Mouse (Mus musculus): ENCODE results near the gene Tppp3.

Tppp3 gene

DNA sequence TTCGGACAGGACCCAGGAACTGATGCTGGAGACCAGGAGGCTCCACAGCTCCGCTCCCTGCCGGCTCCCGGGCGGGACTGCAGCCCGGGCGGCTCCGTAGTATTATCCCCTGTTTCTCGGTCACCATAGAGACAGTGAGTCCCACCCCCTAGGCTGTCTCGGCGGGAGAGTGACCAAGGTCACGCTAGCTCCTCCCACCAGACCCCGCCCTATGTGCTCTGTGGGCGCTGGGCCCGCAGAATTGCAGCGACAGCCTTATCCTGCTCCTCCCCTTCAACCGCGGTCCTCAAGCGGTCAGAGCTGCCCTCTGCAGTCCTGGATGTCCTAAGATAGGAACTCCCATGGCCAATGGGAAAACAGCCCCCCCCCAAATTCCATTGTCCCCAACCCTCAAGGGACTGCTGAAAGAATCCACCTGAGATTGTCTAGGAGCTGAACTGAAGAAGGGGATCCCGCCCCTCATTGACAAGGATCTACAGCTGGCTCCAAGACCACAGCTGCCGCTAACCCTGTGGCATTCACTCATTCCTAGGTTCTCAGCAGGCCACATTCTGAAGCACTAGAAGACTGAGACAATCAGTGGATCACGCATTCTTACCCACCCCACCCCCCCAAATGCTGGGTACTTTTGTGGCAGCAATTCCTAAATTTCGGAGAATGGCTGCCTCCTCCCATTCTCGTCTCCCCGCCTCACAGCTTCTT lies at the start of gene Tppp3:
Gene Tppp3 (minus strand): TSS at position 213 of the 702 bp plus-strand sequence.
- peak; percentile 61 for DNase-seq (ENCODE audit: low read depth, low spot score)

DNA sequence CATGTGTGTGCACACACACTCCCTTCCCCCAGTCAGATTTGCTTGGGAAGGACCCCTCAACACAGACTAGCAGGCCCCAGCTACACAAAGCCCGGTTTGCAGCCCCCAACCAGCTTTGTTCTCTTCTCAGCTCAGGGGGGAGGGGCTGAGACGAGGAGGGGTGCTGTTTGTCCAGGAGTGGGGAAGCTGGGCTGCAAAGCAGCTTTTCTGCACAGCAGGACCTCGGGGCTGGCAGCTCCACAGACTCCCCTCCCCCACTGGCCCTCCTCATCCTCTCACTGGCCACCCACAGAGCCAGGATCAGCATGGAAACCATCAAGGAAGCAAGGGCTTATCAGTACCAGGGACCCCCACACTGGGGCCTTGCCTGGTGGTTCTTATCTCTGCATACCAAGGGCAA lies 49.7 kb upstream of the Tppp3 start:
- no peak for DNase-seq (ENCODE audit: low read depth, low spot score)

DNA sequence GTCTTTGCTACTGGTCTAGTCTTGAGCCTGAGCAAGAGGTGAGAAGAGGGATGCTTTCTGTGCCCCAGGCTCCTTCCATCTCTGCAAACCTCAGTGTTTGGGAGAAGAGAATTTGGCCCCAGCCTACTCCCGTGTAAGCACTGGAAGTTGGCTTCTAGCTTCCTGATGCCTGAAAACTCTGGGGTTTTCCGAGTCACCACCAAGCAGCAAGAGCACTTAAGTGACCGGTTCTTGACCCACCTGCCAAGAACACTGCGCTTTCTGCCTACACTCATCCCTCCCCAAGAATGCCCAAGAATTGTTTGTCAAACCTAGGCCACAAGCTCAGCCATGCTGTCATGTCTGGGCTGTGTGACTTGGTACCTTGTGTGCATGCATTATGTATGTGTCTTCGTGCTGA lies 49.2 kb upstream of the Tppp3 start:
- DNase-seq (ENCODE audit: low read depth, low spot score), result no peak

DNA sequence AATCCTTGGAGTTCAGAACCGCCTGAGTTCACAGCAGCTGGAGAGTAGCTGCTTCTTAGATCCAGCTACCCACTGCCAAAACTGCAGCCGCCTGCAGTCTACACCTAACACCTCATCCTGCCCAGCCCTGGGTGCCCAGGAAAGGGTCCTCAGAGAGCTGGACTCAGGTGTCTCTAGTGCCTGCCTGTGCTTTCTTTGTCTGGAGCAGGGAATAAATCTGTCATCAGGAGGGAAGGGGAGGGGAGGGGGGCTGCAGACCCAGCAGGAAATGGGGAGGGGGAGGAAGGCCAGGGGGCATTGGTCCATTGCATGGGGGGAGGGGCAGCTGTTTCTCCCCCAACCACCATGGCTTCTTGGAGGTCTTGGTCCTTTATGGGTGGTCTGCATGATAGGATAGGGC lies 48.3 kb upstream of the Tppp3 start:
- DNase-seq (ENCODE audit: low read depth, low spot score), result no peak

DNA sequence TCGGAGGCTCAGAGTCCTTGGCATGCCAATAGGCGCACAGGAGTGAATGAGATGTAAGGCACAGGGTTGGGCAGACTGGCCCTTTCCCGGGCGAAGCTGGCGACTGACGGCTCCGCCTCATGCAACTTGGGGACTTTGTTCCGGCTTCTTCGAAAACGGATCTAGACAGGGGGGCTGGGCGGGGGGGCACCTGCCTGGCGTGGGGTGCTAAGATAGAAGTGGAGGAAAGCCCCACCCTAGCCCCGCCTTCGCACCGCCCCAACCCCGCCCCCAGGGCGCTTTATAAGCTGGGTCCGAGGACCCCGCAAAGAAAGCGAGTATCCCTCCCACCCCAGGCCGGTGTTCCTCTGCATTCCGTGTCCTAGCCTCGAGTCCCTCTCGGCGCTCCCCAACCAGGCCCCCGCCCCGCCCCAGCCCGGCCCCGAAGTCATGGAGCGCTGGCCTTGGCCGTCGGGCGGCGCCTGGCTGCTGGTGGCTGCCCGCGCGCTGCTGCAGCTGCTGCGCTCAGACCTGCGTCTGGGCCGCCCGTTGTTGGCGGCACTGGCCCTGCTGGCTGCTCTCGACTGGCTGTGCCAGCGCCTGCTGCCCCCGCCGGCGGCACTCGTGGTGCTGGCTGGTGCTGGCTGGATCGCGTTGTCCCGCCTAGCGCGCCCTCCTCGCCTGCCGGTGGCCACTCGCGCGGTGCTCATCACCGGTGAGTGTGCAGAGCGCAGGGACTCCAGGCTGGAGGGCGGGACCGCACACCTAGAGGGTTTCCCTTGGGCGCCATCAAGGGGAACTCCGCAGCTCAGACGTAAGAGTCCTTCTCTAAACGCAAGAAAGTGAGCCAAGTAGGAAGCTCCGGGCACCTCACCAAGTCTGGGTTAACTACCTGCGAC lies 47.3 kb upstream of the Tppp3 start, which contains the start of gene Hsd11b2:
Gene Hsd11b2 (plus strand): TSS at position 320 of the 878 bp plus-strand sequence.
- no peak for DNase-seq (ENCODE audit: low read depth, low spot score)

DNA sequence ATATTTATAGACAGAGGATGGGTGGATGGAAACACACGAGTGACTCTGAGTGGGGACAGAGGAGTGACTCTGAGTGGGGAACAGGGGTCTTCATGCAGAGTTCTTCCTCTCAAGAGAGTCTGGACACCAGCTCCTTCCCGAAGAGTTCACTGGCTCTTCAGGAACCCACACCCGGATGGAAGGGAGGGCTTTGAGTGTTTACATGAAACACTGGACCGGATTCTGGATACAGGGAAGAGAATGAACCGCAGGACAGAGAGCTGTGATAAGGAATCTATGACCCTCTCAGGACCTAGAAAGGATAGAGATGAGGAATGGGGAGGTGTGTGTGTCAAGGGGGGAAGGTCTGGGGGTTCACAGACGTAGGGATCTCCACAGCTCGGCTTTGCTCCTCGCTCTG lies 46.0 kb upstream of the Tppp3 start:
- no peak for DNase-seq (ENCODE audit: low read depth, low spot score)

DNA sequence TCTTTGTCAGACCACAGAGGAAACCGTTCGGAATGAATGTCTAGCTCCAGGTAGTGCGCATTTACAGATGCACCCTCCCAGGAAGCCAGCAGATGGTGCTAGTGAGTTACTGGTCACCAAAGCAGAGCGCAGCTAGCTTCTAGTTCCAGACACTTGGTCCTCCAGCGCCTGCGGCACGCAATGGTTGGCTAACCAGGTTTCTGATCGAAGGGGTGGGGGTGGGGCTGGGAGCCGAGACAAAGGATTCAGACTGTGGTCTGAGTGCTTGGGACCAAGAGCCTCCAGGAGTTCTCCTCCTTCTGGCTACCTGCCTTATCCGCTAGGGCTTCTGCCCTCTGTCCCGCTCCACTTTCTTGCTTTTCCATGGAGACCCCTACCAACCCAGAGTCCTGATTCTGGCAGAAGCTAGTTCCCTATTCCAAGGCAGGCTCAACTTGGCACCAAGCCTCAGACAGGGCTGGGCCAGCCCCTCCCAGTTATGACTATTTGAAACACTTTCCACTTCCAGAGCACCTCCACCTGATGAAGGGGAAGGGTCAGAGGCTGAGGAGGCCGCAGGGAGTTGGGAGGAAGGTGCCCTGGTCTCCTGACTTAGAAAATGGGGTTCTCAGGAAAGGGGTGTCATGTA lies 44.8 kb upstream of the Tppp3 start:
- no peak for DNase-seq (ENCODE audit: low read depth, low spot score)

DNA sequence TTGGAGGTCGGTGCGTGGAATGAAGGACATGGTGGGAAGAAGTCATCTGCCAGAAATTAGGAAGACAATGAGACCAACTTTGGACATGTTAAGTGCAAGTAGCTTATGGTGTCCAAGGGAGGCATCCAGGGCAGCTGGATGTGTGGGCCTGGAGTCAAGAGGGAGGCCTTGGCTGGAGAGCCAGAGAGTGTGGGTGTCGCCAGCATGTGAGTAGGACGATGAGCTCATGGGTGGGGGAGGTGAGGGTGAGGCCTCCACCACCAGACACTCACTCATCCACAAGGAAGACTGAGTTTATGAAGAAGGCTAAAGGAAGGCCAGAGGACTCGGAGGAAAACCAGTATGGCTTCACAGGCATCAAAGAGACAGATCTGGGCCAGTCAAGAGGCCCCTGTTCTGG lies 43.3 kb upstream of the Tppp3 start:
- no peak for DNase-seq (ENCODE audit: low read depth, low spot score)

DNA sequence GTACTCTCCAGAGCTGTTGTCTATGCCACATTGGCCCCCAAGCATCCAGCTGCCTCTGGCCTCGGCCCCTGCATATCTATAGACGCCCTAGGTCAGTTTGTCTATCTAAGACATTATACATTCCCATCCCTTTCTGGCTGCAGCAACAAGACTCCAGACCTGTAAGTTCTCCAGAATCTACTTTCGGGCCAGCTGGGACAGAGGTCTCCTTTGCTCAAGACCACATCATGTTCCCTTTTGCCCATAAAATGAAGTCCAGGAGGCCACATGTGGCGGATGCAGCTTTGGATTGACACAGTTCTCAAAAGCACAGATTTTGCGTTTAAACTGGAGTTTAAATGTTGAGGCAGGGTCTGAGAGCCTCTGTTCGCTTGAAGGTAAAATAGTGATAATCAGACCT lies 42.9 kb upstream of the Tppp3 start:
- DNase-seq (ENCODE audit: low read depth, low spot score), result no peak

DNA sequence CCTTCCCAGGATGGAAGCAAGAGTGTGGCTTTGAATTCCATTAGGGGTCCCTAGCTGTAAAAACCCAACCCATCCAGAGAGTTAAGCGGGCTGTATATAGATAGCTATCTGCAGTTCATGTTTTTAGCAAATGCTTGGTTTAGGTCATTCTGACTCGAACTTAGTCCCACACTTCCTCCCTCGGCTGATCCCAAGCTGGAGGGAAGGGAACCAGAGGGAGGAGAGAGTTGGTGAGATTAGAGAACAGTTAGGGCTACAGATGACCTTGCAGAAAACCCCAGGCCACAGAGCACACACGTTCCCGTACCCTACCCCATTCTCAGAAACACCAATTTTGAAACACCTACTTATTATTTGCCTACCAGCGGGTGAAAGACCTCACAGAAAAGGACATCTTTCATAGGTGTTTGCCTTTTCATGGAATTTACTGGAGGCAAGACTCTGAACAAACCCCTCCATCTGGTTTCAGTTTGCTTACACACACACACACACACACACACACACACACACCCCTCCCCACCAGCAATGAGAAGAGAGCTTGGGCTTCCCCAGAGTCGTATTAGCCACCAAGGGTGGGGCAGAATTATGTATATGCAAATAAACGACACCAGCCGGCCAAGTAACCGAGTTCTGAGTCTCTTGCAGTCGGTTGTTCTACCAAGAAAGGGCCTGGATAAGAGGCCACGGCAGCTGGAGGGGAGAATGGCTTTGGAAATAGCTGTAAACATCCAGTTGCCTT lies 38.8 kb upstream of the Tppp3 start:
- no peak for DNase-seq (ENCODE audit: low read depth, low spot score)

DNA sequence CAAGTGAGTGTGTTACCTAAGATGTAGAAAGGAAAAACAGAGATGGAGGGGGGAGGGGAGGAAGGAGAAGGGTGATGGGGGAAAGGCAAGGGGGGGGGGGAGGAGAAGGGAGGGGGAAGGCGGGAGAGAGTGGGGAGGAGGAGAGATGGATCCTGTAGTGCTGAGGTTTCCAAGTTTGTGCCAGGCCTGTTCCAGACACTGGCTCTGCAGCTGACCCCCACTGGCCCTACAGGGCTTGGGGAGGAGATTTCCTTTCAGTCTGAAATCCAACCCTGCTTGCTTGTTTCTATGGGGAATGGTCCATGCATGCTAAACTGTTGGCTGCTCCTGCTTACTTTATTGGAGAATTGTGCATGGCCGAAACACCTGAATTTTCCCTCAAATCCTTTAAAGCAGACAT lies 37.4 kb upstream of the Tppp3 start:
- DNase-seq (ENCODE audit: low read depth, low spot score), result no peak

DNA sequence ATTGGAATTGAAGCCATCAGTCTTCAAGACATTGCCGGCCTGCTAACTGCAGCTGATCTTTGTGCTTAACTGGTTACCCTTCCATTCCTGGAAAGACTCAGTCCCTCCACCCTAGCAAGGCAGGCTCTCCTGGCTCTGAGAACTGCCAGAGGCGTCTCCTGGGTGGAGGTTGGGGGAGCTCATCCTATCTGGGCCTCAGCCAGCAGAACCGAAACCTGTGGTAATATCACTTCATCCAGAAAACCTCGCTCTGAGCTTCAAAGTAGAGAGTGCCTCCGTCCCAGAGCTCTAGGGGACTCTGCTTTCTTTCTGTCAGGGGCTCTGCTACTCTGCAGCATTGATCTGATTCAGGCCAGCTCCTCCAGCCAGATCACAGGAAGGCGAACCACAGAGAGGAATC lies 35.7 kb upstream of the Tppp3 start:
- no peak for DNase-seq (ENCODE audit: low read depth, low spot score)

DNA sequence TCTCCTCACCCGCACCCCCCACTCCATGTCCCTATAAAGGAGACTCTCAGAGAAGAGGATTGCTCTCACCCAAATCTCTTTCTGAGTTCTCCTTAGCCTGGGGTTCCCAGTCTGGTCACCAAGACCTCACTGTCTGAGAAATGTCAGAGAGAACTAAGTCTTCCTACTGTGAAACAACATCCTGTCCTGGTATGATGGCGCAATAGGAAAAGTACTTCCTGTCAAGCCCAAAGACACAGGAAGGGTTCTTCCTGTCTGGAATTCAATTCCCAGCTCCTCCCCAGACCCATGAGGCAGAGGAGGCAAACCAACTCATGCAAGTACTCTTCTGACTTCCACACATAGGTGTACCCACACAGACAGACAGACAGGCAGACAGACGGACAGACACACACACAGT lies 33.3 kb upstream of the Tppp3 start:
- no peak for DNase-seq (ENCODE audit: low read depth, low spot score)

DNA sequence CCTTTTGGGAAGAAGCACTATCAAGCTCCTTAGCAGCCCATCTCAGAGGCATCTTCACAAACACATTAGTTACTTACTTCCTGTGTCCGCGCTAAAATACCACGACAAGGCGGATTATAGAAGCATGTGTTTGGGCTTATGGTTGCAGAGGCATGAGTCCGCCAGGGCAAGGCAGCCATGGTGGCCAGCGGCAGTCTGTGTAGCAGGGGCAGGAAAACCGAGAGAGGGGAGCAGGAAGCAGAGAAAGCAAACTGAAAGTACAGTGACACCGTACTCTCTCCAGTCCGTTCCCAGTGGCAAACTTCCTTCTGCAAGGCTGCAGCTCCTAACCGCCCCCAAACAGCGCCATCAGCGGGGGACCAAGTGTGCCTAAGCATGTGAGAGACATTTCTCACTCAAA lies 28.5 kb upstream of the Tppp3 start:
- no peak for DNase-seq (ENCODE audit: low read depth, low spot score)

DNA sequence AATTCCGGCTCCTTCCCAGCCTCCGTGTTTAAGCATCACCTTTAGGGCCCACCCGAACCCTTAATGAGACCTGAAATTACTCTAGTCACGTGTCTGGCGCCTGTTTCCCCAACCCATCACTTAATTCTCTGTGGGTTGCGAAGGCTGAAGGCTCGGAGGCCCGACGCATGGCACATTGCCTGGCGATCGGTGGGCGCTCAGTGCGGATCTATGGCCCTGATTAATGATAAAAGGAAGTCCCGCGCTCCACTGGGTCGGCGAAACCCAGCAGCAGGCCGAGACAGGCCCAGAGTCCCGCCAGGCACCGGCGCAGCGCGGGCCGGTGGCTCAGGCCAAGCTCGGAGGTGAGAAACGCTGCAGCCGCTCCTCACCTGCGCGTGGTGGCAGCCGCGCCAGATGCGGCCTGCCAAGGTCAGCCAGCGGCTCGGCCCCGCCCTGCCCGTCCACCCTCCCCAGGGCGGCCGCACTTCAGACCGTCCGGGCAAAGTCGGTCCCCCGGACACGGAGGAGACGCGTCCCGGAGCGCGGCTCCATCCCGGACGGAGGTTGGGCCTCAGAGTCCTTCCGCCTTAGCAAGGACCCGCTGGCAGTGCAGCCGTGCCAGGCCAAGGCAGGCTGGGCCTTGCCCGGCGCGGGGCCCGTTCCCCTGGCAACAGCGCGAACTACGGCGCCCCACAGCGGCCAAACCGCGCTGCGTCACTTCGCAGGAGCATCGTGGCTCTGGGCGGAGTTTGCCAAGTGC lies 25.3 kb upstream of the Tppp3 start, which contains the start of gene Zdhhc1:
Gene Zdhhc1 (minus strand): TSS at position 464 of the 742 bp plus-strand sequence.
- DNase-seq (ENCODE audit: low read depth, low spot score), result peak; percentile 46

DNA sequence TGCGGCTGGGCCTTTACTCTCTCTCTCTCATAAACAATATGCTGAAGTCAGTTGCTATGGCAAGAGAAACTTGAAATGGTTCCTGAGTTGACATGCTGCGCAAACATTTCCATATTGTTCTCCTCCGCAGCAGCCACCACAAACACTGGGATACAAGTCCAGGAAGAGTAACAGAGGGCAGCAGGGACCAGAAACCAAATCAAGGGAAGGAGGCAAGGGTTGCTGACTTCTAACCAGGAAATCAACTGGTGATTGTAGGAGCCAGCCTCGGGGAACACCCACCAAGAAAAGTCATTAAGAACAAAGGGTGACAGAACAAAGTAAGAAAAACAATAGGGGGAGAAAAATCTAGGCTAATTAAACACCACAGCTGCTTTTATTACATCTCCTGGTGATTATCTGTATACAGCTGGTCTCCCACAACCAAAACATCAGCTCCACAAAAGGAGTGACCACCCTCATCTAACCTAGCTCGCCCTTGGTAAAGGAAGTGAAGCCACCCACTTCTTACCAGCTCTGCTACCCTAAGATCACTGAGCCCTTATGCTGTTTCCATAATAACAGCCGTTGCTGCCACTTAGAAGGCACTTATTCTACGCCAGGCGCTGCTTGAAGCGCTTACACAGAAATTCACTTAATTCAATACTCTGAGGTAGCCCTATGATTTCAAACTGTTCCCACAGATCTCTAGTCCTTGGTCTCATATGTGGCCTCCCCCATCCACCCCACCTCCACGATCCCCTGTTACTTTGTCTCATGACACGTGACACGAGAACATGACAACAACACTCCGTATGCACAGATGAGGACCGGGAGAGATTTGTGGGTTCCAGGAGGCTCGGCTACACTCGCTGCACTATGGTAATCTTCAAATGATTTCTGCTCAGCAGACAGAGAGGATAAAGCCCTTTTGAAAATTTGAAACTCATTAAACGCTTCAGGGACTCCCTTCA lies 24.3 kb upstream of the Tppp3 start:
- DNase-seq (ENCODE audit: low read depth, low spot score), result no peak

DNA sequence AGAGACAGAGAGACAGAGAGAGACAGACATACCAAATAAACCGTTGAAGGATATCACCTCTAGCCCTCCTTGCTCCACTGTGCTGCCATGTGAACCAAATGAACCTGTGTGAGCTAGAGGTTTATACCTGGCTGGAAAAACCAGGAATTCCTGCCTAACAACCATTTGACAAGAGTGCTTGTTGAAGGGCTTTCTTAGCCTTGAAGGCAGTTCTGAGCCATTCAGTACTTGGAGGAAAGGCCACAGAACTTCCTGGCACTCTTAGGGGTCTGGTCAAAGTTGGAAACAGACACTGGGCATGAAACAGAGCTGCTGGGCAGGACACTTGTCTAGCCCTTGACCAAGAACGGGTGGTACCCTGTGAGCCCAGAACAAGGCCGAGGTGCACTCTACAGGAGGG lies 23.2 kb upstream of the Tppp3 start:
- no peak for DNase-seq (ENCODE audit: low read depth, low spot score)

DNA sequence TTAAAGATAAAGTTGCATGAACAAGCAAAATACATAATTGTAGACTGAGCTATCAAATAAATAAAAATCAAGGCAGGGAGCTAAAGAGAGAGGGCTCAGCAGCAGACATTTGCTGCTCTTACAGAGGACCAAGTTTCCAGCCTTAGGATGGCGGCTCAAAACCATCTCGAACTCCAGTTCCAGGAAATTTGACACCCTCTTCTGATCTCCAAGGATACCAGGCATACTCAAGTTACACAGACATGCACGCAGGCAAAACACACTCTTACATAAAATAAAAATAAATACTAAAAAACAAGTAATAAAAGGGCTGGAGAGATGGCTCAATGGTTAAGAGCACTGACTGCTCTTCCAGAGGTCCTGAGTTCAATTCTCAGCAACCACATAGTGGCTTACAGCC lies 22.2 kb upstream of the Tppp3 start:
- no peak for DNase-seq (ENCODE audit: low read depth, low spot score)

DNA sequence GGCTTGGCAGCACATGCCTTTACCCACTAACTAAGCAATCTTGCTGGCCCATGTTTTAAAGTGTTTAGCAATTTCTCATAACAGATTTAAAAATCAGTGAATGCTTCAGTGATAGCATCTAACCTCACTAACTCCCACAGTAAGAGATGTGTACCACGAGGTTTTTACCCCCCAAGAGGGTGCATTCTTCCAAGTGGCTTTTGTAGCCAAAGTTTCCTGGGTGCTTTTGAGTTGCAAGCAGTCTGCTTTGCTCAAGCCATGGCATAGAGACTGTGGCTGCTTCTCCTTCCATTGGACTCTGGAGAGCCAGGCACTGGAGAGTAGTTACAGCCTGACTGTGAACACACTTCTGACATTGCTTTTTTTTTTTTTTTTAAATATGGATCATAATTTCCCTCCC lies 18.0 kb upstream of the Tppp3 start:
- no peak for DNase-seq (ENCODE audit: low read depth, low spot score)

DNA sequence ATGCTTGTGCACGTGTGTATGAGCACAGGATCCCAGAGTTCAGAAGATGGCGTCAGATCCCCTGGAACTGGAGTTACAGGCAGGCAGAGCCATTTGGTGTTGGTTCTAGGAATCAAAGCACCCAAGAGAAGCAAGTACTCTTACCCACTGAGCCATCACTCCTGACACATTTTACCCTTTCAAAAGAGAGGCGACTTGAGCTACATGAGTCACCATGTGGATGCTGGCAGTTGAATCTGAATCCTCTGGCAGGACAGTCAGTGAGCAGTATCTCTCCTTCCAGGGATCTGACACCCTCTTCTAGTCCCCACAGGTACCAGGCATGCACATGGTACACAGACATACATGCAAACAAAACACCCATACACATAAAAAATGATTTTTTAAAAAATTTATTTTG lies 16.8 kb upstream of the Tppp3 start:
- no peak for DNase-seq (ENCODE audit: low read depth, low spot score)
